Mouse (Mus musculus) spleen, postnatal 14 days (tissue): ENCODE data around the gene Pygl.

Experiments used
- DNase-seq, 2 experiments: peaks; one replicate each; pipeline ENCODE4 v3.0.0; 2021 to 2022; ENCODE audit warnings: low spot score in 2 of 2

Gene Pygl

DNA sequence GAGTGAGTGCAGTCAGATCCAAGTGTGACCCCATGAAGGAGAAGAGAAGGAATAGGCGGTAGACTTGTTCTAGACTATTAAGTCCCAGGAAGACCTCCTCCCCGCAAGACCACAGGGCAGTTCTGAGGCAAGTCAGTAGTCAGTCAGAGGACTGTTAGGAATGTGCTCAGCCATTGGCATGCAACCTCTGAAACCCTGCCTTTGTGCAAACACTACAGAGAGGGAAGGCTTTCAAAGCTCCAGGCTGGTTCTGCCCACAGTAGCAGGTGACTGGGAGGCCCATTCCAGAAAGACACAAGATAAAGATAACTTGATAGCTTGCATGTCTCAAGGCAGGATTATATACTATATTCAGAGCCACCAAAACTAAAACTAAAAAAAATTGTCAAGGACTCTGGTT, at the start of gene Pygl:
Pygl (minus strand) TSS at position 195 of the 400 bp plus-strand sequence.
- no peak for DNase-seq

DNA sequence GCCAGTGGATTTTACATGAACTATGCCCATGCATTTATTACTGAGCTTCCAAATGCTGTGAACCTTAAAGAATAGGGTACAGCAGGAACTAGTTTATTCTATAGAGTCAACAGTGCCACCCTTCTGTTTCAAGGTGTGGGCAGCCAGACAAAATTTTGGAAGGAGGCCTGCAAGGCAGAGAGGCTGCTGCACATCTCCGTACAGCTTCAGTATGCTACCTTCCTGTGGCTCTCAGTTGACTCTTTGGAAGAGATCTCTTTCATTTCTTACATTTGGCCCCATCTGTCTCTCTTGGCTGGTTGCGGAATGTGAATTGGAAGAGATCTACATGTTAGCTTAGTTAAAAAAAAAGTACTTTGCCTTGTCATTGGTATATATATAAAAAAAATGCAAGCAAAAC, 49.6 kb upstream of the Pygl start:
- DNase-seq = no peak

DNA sequence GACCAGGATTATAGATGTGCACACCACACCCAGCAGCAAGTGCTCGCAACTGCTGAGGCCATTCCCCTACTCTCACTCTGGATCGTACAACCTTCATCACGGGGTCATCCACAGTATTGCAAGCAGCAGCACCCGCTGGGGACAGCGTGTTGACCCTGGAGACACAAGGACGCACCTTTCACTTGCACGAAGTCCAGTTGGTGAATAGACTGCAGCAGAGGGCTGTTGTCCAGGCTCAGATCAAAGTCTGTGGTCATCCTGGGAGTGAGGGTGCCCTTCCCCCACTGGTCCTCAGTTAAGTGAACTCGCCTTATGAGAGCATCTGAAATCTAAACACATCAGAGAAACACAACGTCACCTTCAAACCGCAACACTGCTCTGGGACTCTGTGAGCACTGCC, 49.1 kb upstream of the Pygl start:
- DNase-seq = no peak

DNA sequence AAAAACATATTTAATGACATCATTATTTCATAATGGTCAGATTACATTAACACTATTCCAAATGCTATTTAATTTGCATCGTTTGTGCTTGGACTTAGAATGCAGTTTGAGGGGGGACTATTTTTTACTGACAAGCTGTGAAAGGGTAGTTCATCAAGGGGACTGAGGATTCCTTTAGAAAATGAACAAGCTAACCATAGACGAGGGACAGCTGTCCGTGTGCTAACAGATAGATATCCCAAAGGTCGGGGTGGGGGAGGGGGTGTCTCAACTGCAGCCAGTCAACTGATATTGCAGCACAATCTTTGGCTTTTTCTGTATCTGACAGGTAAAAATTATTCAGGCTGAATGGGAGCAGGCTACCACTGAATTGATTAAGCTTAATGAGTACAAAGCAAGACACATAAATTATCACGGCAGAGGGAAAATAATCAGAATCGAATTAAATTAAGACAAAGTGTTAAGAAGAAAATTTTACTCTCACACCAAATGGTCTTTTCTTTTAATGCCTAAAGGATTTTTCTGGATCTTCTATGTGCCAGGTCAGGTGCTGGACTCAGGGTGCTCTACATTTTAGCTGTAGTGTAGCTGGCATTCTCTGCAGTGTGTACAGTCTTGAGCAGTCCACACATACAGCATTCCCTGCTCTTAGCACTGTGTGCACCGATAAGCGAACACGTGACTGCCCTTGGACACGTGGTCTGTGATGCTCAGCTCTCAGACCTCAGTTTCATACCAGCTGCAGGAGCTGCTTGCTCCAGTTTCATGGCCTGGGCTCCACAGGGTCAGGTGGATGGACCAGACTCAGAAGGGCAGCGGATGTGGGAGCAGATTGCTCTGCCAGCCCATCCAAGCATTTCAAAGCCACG, 46.0 kb upstream of the Pygl start:
- DNase-seq = no peak

DNA sequence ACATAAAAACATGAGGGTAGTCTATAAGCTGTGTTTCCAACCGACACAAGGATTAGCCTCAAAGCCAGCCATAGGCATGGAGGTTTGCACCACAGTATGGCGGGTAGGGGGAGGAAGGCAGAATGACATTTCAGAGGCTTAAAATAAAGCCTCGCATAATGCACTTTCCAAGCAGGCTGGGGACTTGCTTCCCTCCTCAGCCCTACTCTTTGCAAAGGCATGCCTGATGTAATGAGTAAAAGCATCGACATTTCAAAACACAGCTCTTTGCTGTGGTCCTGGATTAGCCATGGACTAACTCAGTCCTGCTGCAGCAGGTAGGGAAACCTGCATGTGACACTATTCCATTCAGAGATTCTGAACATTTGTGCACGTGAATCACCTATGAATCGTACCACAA, 38.4 kb upstream of the Pygl start:
- DNase-seq = no peak

DNA sequence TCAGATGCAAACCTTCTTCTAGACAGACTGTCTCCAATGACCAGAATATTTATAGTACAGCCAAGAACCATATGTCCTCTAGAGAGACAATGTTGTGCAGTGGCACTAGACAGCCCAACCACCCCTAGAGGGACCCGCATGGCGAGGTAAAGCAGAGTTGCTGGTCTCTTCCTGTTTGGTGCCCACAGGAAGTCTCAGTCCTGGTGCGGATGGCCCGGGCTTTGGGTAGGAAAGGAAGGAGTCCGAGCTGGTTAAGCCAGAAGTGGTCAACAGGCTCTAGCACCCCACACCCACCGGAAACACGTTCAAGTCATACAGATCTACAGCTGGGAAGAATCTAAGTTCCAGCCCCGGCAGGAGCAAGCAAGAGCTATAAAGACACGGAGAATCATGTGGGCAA, 36.0 kb upstream of the Pygl start:
- no peak for DNase-seq

DNA sequence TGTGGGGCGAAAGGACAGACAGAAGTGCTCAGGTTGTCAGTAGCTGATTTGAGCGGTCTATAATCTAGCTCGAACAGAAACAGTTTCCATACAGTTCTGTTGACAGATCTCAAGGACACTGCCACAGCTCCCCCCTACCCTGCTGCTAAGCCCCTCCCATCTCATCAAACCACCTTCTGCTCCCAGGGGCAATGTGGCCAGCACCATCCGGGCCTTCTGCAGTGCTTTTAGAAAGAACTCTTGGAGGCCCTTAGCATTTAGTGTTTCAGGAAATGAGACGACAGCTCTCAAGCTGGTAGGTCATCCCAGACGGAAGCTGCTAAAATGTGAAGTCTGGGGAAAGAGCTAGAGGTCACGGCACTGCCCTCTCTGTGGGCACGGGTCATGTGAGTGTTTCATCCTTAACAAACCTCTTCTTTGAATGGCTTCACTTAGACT, 35.2 kb upstream of the Pygl start:
- DNase-seq = peak in 1 of 2 experiments; percentile 7

DNA sequence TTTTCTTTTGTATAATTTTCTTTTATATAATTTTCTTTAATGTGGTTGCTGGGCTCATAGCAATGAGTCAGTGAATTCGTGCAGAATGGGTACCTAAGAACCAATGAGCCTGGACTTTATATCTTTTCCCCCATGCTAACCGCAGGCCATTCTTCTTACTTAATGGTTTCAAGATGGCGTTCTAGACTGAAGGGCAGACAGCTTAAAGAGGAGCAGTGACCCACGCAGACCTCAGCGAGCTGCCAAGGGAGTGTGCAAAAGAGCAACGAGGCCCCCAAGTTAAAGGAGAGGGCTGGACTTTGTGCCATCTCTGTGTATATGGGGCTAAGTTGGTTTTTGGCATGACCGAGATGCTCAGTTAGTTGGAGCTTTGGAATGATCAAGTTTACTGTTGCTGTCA, 32.4 kb upstream of the Pygl start:
- no peak for DNase-seq

DNA sequence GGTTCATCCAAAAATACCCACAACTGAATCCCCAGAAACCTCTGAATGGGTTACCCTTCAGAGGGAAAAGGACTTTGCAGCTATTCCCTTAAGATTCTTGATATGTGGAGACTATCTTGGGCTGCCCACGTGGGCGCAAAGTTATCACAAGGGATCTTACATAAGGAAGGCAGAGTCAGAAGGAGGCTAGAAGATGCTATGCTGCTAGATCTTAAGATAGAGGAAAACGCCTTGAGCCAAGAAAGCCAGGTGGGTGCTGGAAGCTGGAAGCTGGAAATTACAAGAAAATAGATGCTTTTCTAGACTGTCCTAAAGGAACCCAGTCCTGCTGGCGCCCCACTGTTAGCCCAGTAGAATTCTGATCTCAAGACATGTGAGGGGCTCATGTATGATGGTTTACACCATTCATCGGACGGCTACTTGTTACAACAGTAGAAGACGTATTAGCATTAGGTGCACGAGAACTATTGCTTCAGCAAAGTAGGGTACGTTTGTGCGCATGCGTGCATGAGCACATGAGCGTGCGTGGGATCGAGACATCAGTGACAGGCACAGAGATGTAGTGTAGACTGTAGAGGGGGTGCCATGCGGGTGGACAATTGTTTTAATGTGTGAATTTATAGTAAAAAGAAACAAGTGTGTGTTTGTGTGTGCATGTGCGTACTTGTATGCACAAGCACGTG, 31.1 kb upstream of the Pygl start:
- DNase-seq = no peak

DNA sequence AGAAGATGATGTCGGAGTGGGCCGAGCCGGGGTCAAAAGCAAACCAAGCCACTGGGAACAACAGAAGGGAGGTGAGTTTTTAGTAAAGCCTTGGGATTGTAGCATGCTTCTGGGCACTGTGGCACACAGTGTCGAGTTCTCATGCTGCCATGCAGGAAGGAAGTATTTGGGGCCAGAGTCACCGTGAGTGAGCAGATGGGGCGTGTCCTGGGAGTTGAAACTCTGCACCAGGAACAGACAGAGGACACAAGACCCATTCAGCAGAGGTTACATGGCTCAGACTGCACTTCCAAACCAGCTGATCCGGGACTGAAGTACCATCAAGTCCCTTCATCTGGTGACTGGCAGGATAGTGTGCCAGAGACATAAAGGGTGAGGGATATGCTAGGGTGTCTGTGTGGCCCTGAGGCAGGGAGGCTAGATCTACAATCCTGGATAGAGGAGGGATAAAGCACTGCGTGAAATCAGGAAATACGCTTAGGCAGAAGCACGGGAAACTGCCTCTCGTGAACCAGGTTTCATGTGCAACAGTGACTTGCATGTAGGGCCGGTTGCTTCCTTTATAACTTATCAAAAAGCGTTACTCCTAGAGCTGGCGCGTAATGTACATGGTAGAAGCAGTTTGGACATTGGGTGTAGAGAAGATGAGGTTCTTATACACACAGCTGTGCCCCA, 20.1 kb upstream of the Pygl start:
- DNase-seq = no peak

DNA sequence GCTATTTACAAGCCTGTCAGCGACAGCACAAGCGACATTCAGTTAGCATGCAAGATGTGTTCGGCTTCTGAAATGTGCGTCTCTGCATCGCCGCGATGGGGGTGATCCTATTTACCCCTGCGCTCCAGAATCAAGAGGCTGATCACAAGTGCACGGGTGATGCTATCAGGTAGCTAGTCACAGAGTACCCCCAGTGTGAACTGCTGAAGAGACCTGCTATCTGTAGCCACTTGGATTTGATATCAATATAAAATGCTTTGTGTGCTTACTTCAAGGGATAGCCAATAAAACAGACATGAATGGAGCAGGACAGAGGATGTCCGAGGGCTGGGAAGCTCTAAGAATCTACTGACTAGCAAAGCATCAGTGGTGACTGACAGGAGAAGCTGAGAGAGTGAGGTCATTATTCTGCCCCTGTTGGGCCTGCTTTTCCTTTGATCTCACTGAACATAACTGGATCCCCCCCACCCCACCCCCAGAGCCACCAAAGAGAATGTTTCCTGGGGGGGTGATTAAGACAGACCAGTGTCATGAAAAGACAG, 18.4 kb upstream of the Pygl start:
- no peak for DNase-seq

DNA sequence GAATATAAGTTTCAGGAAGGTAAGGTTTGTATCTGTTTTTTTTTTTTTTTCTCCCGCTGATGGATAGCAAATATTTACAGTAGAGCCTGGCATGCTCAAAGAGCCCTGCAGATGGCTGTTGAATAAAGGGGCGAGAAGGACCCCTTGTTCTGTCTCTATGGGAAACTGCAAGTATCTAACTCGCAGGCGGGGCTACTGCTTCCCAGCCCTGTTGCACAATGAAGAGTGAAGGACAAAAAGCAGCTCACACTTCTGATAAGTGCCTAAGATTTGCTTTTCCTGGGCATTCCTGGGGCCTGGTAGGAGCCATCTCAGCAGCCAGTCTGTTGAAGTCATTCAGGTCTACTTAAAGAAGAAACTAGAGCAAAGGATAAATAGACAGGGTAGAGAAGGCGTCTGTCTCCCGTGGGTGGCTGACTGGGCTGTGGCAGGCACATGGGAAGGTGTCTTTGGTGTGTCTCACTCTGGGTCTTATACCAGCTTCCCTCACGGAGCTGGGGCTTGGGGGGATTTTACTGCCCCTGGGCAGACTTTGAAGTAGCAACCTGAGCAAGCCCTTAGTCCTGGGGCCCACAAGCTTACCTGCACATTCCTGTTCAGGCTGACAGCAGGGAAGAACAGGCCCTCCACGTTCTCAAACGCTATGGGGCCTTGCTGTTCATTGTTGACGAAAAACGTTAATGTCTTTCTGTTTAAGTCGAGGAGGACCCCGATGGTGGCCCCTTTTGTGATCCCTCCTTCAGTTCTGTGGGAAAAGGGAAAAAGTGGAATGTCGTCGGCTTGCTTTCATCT, 16.6 kb upstream of the Pygl start:
- DNase-seq = no peak

DNA sequence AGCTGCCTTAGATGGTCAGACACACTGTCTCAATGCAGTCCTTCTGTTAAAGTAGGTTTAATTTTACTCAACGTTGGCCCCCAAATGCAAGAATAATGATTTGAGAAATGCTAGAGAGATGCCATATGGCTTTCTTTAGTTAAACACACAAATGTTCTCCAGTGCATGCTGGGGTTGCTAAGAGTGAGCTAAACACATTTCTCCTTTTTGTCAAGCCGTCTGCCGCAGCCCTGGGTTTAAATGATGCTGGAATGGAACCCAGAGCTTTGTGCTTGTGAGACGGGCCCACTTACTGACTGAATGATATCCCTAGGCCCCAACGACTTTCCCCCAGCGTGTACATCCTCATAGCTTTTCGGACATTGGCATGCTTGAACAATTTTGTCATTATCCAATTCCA, 11.3 kb upstream of the Pygl start:
- no peak for DNase-seq

DNA sequence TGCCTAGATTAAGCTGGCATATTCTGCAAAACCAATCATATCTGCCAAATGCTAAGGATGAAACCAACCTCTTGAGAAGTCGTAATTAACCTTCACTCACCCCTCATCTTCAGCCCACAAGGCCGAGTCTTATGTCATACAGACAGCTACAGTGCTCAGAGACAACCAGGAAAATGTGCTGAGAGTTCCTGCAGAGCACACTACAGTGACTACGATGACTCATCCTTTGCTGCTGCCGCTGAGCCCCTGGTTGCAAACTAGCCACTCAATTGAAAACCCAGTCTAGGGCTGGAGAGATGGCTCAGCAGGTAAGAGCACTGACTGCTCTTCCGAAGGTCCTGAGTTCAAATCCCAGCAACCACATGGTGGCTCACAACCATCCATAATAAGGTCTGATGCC, 8.5 kb upstream of the Pygl start:
- no peak for DNase-seq

DNA sequence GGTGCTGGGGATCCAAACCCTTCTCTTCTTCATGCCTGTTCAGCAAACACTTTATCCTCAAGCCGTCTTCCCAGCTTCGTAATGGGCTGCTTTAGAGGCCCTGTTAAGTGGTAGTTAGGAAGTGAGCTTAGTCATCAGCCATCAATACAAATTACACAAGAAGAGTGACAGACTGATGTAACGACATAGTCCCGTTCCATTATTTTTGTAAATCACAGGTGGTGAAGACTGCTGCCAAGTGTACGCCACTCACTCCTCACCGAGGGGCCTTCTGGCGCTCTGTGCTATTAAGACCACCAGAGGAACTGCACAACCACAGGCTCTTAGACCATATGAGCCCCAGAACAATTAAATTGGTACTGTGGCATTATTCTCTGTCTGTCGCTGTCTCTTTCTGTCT, 7.3 kb upstream of the Pygl start:
- no peak for DNase-seq

DNA sequence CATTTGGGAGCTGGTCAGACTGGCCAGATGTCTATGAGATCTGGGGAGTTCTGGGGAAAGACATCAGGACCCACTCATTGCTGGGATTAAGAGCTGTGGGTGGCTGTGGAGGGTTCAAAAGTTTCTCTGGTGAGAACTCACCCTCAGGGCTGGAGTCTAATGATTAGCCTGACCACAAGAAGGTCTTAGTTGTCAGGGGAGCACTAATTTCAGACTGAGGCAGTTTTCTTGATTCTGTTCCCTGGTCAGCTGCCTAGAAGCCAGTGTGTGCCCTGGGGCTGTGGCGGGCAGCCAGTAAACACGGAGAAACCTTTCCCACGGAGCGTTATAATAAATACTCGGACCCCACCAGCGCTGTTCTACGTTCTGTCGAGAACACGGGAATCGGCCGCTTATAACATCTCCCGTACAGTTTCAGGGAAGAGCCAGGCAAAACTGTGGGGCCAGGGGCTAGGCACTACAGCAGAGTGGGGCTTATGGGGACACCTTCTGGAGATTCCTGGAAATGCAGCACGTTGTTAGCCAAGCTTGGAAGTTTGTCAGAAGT, 3.7 kb upstream of the Pygl start:
- DNase-seq = peak in 1 of 2 experiments; percentile 33

DNA sequence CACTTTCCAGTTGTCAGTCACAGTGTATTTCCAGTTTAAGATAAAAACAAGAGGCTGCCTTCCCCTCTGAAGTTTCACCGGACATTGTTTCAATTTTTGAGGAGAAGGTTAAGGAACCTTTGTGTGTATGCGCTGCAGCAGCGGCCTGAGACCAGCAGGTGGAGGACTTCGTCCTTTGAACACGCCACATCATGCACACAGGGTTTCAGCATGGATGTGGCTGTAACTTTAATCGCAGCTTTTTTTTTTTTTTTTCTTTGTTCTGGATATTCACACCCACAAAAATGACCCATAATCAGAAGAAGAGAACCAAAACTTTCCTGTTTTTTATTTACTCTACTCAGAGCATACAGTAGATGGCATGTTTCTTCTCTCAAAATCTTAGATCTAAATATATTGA, 3.1 kb upstream of the Pygl start:
- DNase-seq = peak in 1 of 2 experiments; percentile 22

DNA sequence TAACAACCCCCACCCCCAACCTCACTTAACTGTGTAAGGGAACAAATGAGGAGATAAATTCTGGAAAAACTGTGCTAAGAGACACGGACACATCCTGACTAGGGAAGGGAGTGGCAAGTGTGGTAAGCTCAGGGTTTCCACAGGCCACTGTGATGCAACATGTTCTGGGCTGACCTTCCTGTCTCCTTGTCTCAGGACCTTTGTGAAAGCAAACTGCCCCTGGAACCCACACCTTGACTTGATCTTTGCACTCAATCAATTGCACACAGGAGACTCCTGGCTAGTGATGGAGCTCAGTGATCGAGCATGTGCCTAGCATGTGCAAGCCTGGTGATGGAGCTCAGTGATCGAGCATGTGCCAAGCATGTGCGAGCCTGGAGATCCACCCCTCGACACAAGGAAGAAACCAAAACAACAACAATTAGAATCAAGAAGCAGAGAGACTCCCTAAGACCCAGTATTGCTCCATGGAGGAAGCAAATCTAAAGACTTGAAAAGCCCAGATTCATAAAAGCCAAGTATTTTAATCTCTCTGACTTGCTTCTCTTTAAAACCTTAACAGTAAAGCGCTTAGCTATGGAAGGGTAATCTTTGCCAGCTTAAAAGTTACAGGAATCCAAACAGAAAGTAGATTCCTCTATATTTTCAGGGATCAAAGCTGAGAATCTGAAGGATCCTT, 2.5 kb upstream of the Pygl start:
- no peak for DNase-seq

DNA sequence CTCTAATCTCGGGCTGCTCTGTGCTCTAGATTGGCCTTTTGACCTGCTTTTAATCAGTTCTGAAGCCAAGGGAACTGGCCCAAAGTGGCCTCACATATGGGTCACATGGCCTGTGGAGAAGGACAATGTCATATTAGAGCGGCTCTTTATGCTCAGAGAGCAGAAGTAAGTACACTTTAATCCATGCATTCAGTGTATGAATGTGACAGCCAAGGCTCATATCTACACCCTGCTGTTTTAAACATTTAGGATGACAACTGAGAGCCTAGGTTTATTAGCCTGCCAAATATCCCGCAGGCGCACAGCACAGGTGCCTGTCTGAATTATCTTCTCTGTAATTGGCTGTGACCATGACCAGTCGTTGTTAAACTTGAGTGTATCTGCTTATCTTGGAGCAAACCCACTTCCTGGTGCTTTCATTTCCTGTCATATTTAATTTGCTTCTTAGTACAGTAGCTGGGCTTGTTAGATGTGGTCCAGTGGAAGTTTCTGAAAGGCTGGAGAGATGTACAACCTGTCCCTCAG, 794 bp upstream of the Pygl start:
- DNase-seq = no peak

DNA sequence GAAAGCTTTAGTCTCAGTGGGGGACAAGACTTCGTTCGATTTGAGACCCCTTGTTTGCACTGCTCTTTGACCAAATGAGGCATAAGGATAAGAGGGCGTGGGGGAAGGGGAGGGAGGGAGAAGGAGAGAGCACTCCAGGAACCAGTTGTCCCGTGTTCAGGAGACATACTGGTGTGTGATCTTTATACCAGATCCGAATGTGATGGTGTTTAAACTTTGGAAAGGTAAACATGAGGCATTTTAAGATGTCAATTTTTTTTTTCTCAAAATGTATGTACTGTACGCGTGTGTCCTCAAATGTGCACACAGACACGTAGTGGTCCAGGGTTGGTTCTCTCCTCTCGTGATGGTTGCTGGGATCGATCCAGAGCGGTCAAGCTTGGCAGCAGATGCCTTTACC, 3.1 kb downstream of the Pygl start:
- no peak for DNase-seq
